Mouse (Mus musculus): ENCODE data around the gene Kit.

DNA sequence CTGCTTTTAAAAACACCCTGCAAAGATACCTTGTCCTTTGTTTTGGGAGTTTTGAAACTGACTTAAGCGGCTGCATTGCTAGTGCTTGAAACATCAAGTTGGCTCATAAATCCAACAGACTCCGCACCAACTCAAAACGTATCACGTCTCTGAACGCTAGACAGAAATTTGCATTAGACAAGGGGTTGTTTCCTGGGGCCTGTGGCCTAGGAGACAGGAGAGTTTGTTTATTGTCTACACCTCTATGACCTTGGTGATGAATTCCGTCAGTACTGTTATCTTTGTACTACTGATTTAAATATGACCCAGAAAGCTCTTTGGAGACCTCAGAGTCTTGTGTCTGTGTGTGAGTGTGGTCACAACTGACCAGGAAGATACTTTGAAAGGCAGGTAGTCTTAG is 25.3 kb downstream of the Kit start:
- TF ChIP-seq GATA1 (IDR thresholded peaks at IDR 0.05; ENCODE audit: low read length) (no peak), TAL1 (IDR thresholded peaks at IDR 0.05; ENCODE audit: low read length) (no peak)
